Mouse (Mus musculus): ENCODE measurements around the gene Egfl6. TPM values are rescaled to one million over a fixed set of nuclear protein-coding genes. Genes with fewer than 3 reads are reported as not detected.

The Egfl6 gene
- total and polyA plus RNA-seq, 3 experiments, result 0.04 TPM; not detected in 2

DNA sequence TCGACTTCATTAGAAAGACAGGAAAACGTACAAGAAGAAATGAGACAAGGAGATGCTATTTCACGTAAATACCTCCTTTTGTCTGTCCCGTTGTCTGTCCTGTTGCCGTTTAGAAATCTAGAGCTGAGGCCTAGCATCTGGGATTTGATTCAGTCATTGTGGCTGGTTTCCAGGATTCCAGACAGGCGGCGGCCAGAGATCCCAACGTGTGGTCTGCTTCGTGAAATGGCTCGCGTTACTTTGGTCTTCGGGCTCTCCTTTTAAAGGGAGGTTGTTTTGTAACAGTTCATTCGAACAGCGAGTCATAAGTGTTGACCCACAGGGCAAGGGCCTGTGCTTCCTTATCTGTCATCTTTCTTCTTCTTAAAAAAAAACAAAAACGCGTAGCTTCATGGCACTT, 67.2 kb downstream of the Egfl6 start, which contains the start of gene Tceanc:
Gene Tceanc, minus strand, starts transcription at position 223 of the 400 bp plus-strand sequence.
- H3K9me3 ChIP-seq (replicated peaks; ENCODE audit: low read length), result no peaks in the 10 kb centered on the region

GRCm38 (mm10) chrX:166516631-166517030, 68.9 kb downstream of the Egfl6 start:
- H3K27ac ChIP-seq (ENCODE audit: insufficient read depth, low read depth), result no peak overlapping the region
- dilution Hi-C loops (cut with MboI; ENCODE audit: extremely low pct_ligation_motif_present, extremely low pct_unique_long_range_greater_than_20kb, low sequenced_read_pairs) (no loop called here), in situ Hi-C loops (cut with MboI; ENCODE audit: low pct_ligation_motif_present, low pct_unique_long_range_greater_than_20kb, low sequenced_read_pairs) (no loop called here)
- peaks cover 0 to 13% of the 10 kb centered on the region in 2 experiments; a peak in 1 of 4 replicates for H3K4me1 ChIP-seq (ENCODE audit: control insufficient read depth in 1 of 2, insufficient read depth in 2 of 2)
- H3K79me2 ChIP-seq (replicated peaks; ENCODE audit: control insufficient read depth, extremely low read depth, insufficient read depth, poor library complexity, severe bottlenecking), result no peaks in the 10 kb centered on the region
- no peaks in the 10 kb centered on the region for H3K9me3 ChIP-seq (replicated peaks; ENCODE audit: low read length)
- no peak overlapping the region for H3K9ac ChIP-seq (ENCODE audit: insufficient read depth, low read depth)
- TF ChIP-seq USF1 (IDR thresholded peaks at IDR 0.05; ENCODE audit: low read depth, low read length) (no peak), MEF2A (IDR thresholded peaks at IDR 0.05; ENCODE audit: borderline replicate concordance, low read depth, low read length) (no peak), RCOR1 (conservative IDR thresholded peaks at IDR 0.05; ENCODE audit: low read depth, low read length) (no peak), ZMIZ1 (IDR thresholded peaks at IDR 0.05; ENCODE audit: low read depth, low read length) (no peak), CHD2 (IDR thresholded peaks at IDR 0.05; ENCODE audit: low read length) (no peak), NRF1 (IDR thresholded peaks at IDR 0.05; ENCODE audit: low read depth, low read length) (no peak)
- no peak overlapping the region for H3K4me2 ChIP-seq (ENCODE audit: insufficient read depth, low read depth, poor library complexity, severe bottlenecking)
- no peaks in the 10 kb centered on the region for H3K27me3 ChIP-seq (replicated peaks)
- H3K4me3 ChIP-seq (replicated peaks in 1 of 3; ENCODE audit: low read depth in 2 of 3, low read length in 2 of 3, poor library complexity in 1 of 3), result no peak overlapping the region
- no peak for DNase-seq (ENCODE audit: extremely low read depth)
- H3K36me3 ChIP-seq (replicated peaks in 1 of 2; ENCODE audit: control insufficient read depth in 1 of 2, insufficient read depth in 1 of 2, low read length in 1 of 2), result no peaks in the 10 kb centered on the region

More for the DNA sequence above, 67.2 kb downstream of the Egfl6 start, which contains the start of gene Tceanc:
- no peak within 1 kb of the TSS for H3K27ac ChIP-seq (ENCODE audit: insufficient read depth, low read depth)
- no peak within 1 kb of the TSS for H3K4me3 ChIP-seq (replicated peaks in 1 of 3; ENCODE audit: low read depth in 2 of 3, low read length in 2 of 3, poor library complexity in 1 of 3)
- peaks cover 0 to 13% of the 10 kb centered on the region in 2 experiments; a peak in 1 of 4 replicates for H3K4me1 ChIP-seq (ENCODE audit: control insufficient read depth in 1 of 2, insufficient read depth in 2 of 2)
- no peaks in the 10 kb centered on the region for H3K36me3 ChIP-seq (replicated peaks in 1 of 2; ENCODE audit: control insufficient read depth in 1 of 2, insufficient read depth in 1 of 2, low read length in 1 of 2)
- no peak for TF ChIP-seq ZKSCAN1 (IDR thresholded peaks at IDR 0.05; ENCODE audit: borderline replicate concordance, low read depth, low read length)
- TF ChIP-seq JUN (IDR thresholded peaks at IDR 0.05; ENCODE audit: insufficient read depth, low read depth, low read length), result no peak
- TF ChIP-seq USF2 (conservative IDR thresholded peaks at IDR 0.05; ENCODE audit: low read depth, low read length), result no peak
- no peak for TF ChIP-seq SIN3A (IDR thresholded peaks at IDR 0.05; ENCODE audit: low read length)
- no peak for TF ChIP-seq RAD21 (IDR thresholded peaks at IDR 0.05; ENCODE audit: low read depth, low read length)
- no peak for TF ChIP-seq ZNF384 (IDR thresholded peaks at IDR 0.05; ENCODE audit: low read depth, low read length)
- TF ChIP-seq POLR2A (IDR thresholded peaks at IDR 0.05; ENCODE audit: low read depth, low read length), result no peak
- no peak within 1 kb of the TSS for H3K9ac ChIP-seq (ENCODE audit: insufficient read depth, low read depth)
- dilution Hi-C loops (cut with MboI; ENCODE audit: extremely low pct_ligation_motif_present, extremely low pct_unique_long_range_greater_than_20kb, low sequenced_read_pairs), result no loop called here
- H3K79me2 ChIP-seq (replicated peaks; ENCODE audit: control insufficient read depth, extremely low read depth, insufficient read depth, poor library complexity, severe bottlenecking), result no peaks in the 10 kb centered on the region
- no peaks in the 10 kb centered on the region for H3K27me3 ChIP-seq (replicated peaks)
- H3K4me2 ChIP-seq (ENCODE audit: insufficient read depth, low read depth, poor library complexity, severe bottlenecking), result no peak within 1 kb of the TSS
- in situ Hi-C loops (cut with MboI; ENCODE audit: low pct_ligation_motif_present, low pct_unique_long_range_greater_than_20kb, low sequenced_read_pairs), result no loop called here
- no peak for DNase-seq (ENCODE audit: extremely low read depth)

- Histone ChIP-seq H3K4me1 (ENCODE audit: control insufficient read depth in 1 of 2, insufficient read depth in 2 of 2) (peaks cover 0 to 13% of the 10 kb centered on the region in 2 experiments; a peak in 1 of 4 replicates), H3K9me3 (replicated peaks; ENCODE audit: low read length) (no peaks in the 10 kb centered on the region), H3K27ac (ENCODE audit: insufficient read depth, low read depth) (no peak overlapping the region), H3K79me2 (replicated peaks; ENCODE audit: control insufficient read depth, extremely low read depth, insufficient read depth, poor library complexity, severe bottlenecking) (no peaks in the 10 kb centered on the region), H3K4me2 (ENCODE audit: insufficient read depth, low read depth, poor library complexity, severe bottlenecking) (no peak overlapping the region), H3K4me3 (replicated peaks in 1 of 3; ENCODE audit: low read depth in 2 of 3, low read length in 2 of 3, poor library complexity in 1 of 3) (no peak overlapping the region), H3K36me3 (replicated peaks in 1 of 2; ENCODE audit: control insufficient read depth in 1 of 2, insufficient read depth in 1 of 2, low read length in 1 of 2) (no peaks in the 10 kb centered on the region), H3K9ac (ENCODE audit: insufficient read depth, low read depth) (no peak overlapping the region), H3K27me3 (replicated peaks) (no peaks in the 10 kb centered on the region)
- in situ Hi-C loops (cut with MboI; ENCODE audit: low pct_ligation_motif_present, low pct_unique_long_range_greater_than_20kb, low sequenced_read_pairs) (no loop called here), dilution Hi-C loops (cut with MboI; ENCODE audit: extremely low pct_ligation_motif_present, extremely low pct_unique_long_range_greater_than_20kb, low sequenced_read_pairs) (no loop called here)
- TF ChIP-seq BHLHE40 (IDR thresholded peaks at IDR 0.05; ENCODE audit: low read depth, low read length) (no peak), POLR2AphosphoS2 (IDR thresholded peaks at IDR 0.05; ENCODE audit: low read depth, low read length) (no peak), CTCF (conservative IDR thresholded peaks at IDR 0.05 in 1 of 2, IDR thresholded peaks at IDR 0.05 in 1 of 2; ENCODE audit: low read depth in 2 of 2, low read length in 2 of 2) (no peak), ZKSCAN1 (IDR thresholded peaks at IDR 0.05; ENCODE audit: borderline replicate concordance, low read depth, low read length) (no peak), IRF4 (IDR thresholded peaks at IDR 0.05; ENCODE audit: low read depth, low read length) (no peak), MEF2A (IDR thresholded peaks at IDR 0.05; ENCODE audit: borderline replicate concordance, low read depth, low read length) (no peak), POLR2A (IDR thresholded peaks at IDR 0.05; ENCODE audit: low read depth, low read length) (no peak), ZMIZ1 (IDR thresholded peaks at IDR 0.05; ENCODE audit: low read depth, low read length) (no peak), KAT2A (IDR thresholded peaks at IDR 0.05; ENCODE audit: insufficient replicate concordance, low read length) (no peak)
- no peak for DNase-seq (ENCODE audit: extremely low read depth)
Observed at GRCm38 (mm10) chrX:166515923-166516322, 69.6 kb downstream of the Egfl6 start.
